Mouse (Mus musculus) intestine, embryonic 15.5 days (tissue): Measurements from ENCODE around the gene Zbtb5. TPM values are rescaled to one million over a fixed set of nuclear protein-coding genes. Genes with fewer than 3 reads are reported as not detected.
"Not testable (repeated sequence)": the region's sequence is repeated elsewhere in the genome, so short reads cannot be mapped to it uniquely, and the experiment has no call there.

Source experiments
- ATAC-seq: fragments of 200-750 bp; cut with Nextera tagmentation; 2 replicates; pipeline ENCODE4 v1.8.0; 2017; ENCODE audit warnings: moderate TSS enrichment, moderate library complexity
- H3K27ac ChIP-seq: fragments of 300-500 bp; sonication (generic); 2 replicates; pipeline ENCODE4 v1.5.1; 2015; ENCODE audit warnings: mild to moderate bottlenecking, inconsistent platforms
- H3K27me3 ChIP-seq: fragments of 300-500 bp; sonication (generic); replicated peaks from 2 replicates; pipeline ENCODE4 v1.6.1; 2015; ENCODE audit warnings: inconsistent platforms
- H3K36me3 ChIP-seq: fragments of 300-500 bp; sonication (generic); 2 replicates; pipeline ENCODE4 v1.6.1; 2015; ENCODE audit warnings: inconsistent platforms
- H3K4me1 ChIP-seq: fragments of 300-500 bp; sonication (generic); replicated peaks from 2 replicates; pipeline ENCODE4 v1.6.1; 2015; ENCODE audit warnings: inconsistent platforms
- H3K4me2 ChIP-seq: fragments of 300-500 bp; sonication (generic); replicated peaks from 2 replicates; pipeline ENCODE4 v1.6.1; 2015; ENCODE audit warnings: mild to moderate bottlenecking, inconsistent platforms
- H3K4me3 ChIP-seq: fragments of 300-500 bp; sonication (generic); replicated peaks from 2 replicates; pipeline ENCODE4 v1.5.1; 2015; ENCODE audit warnings: inconsistent platforms
- H3K9ac ChIP-seq: fragments of 300-500 bp; sonication (generic); 2 replicates; pipeline ENCODE4 v1.6.1; 2015; ENCODE audit warnings: inconsistent platforms
- H3K9me3 ChIP-seq: fragments of 300-500 bp; sonication (generic); 2 replicates; pipeline ENCODE4 v1.6.1; 2016; ENCODE audit warnings: inconsistent platforms
- WGBS: fragments of 180-500 bp; shearing (Covaris S2); methylation state at CpG from one replicate; pipeline ENCODE4 v1.1.7; 2015; 5-methylcytosine and 5-hydroxymethylcytosine counted together
- polyA plus RNA-seq: library from polyadenylated mRNA; unstranded; fragments of >200 nt; fragmentation: Nextera tagmentation; extraction: Ambion mirVana; gene quantifications from 2 replicates; pipeline ENCODE4 v1.2.1, GENCODE M21; 2015

The Zbtb5 gene
- polyA plus RNA-seq, 1 experiment from 2014 or later, result 16.5 TPM

DNA sequence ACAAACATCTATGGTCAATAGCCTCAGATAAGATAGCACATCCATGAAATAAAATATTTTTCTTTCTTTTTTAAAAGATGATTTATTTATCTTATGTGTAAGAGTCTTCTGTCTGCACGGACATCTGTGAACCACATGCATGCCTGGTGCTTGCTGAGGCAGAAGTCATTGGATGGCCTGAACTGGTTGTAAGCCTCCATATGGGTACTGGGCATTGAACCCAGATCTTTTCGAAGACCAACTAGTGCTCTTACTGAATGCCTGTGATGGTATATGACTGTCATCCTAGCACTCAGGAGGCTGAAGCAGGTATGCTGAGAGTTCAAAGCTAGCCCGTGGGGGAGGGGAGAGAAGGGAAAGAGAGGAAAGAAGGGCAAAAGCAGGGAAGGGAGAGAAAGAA is 14.1 kb downstream of the Zbtb5 start:
- no peak for ATAC-seq
- WGBS, result 72% methylated on average over 3 of the region's 3 CpGs
- H3K4me1 ChIP-seq, result no peaks in the 10 kb centered on the region

DNA sequence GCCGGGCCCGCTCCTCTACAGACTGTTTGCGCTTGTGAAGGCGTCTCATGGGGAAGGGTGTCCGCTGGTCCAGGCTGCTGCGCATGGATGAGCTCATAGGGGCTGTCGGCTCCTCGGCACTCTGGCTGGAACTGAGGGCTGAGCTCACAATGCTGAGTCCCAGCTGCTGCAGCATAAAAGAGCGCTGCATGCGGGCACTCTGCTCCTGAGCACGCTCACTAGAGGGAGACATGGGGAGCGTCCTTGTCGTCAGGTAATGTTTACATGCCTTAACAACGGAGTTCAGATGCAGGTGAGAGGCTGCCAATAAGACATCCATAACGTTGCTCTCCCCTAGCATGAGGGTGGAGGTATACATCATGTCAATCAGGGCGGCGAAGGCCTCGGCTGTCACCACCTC is 17.4 kb downstream of the Zbtb5 start:
- H3K4me1 ChIP-seq, result no peaks in the 10 kb centered on the region
- H3K36me3 ChIP-seq, result peaks cover 16% of the 10 kb centered on the region; the same call in 1 of the 2 replicates
- H3K9ac ChIP-seq, result no peak overlapping the region
- no peak overlapping the region for H3K4me3 ChIP-seq
- no peak overlapping the region for H3K4me2 ChIP-seq
- H3K9me3 ChIP-seq, result no peaks in the 10 kb centered on the region
- H3K27ac ChIP-seq, result no peak overlapping the region
- H3K27me3 ChIP-seq, result no peaks in the 10 kb centered on the region
- WGBS, result 82% methylated on average over 18 of the region's 18 CpGs
- ATAC-seq, result no peak

More for the DNA sequence above, 14.1 kb downstream of the Zbtb5 start:
- no peak overlapping the region for H3K4me2 ChIP-seq
- H3K9ac ChIP-seq, result no peak overlapping the region
- H3K36me3 ChIP-seq, result peaks cover 5% of the 10 kb centered on the region; the same call in 1 of the 2 replicates
- no peak overlapping the region for H3K4me3 ChIP-seq
- H3K27me3 ChIP-seq, result no peaks in the 10 kb centered on the region
- no peak overlapping the region for H3K27ac ChIP-seq
- no peaks in the 10 kb centered on the region for H3K9me3 ChIP-seq

DNA sequence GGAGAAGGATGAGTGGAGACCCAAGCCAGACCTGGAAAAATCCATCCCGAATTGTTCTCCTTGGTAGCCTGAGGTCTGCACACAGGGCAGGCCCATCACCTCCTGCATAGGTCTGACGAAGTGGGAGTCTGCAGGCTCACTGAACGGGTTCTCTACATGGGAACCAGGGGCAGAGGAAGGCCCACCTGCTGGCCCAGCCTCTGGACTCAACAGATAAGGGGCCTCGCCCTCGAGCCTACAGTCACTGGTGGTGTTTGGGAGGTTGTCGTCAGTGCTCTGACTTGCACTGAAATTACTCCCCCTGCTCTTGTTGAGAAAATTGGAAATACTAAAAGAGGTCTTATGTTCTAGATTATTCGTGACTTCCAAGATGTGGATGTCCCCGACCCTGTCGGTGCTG is 18.4 kb downstream of the Zbtb5 start:
- peaks cover 24% of the 10 kb centered on the region for H3K36me3 ChIP-seq
- H3K27ac ChIP-seq, result no peak overlapping the region
- H3K4me2 ChIP-seq, result no peak overlapping the region
- ATAC-seq, result peak; percentile 36; the same call in 1 of the 2 replicates
- WGBS, result 83% methylated on average over 9 of the region's 9 CpGs
- H3K27me3 ChIP-seq, result no peaks in the 10 kb centered on the region
- H3K4me1 ChIP-seq, result no peaks in the 10 kb centered on the region
- H3K9ac ChIP-seq, result no peak overlapping the region
- no peak overlapping the region for H3K4me3 ChIP-seq
- no peaks in the 10 kb centered on the region for H3K9me3 ChIP-seq

DNA sequence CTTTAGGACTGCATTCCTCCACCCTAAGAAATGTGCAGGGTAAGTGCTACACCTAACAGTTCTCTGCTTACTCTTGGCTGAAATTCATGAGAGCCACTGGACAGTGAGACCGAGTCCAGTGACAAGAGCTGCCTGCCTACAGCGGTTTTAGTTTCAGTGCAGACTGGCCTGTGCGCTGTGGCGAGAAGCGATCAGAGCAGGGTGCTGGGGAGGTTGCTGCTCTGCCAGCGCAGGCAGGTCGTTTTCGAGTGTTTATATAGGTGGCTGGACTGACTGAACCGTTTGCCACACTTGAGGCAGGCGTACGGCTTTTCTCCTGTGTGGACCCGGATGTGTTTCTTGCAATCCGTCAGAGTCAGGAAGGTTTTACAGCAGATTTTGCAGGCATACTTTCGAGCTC is 19.0 kb downstream of the Zbtb5 start:
- H3K4me3 ChIP-seq, H3K9ac ChIP-seq, H3K4me1 ChIP-seq, ATAC-seq, H3K4me2 ChIP-seq, H3K9me3 ChIP-seq, H3K27ac ChIP-seq, H3K27me3 ChIP-seq: not testable (repeated sequence)
- peaks cover 24% of the 10 kb centered on the region for H3K36me3 ChIP-seq
- WGBS, result 78% methylated on average over 14 of the region's 14 CpGs

DNA sequence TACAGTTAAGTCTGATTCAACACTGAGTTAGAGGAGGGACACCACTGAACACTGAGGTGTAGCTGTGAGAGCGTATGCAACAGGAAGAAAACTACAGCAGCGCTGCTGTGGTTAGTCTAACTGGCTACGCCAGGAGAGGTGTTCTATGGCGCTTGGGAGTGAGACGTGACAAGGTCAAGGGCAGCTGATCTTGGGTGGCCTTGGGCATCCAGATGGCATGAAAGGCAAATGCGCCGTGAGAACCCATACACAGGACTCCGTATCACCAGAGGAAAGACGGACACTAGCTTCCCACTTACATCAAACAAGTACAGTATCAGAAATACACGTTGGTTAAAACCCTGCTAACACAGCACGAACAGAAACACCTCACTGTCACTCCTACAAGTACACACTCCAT is 19.9 kb downstream of the Zbtb5 start:
- H3K9ac ChIP-seq, H3K4me1 ChIP-seq, H3K9me3 ChIP-seq, ATAC-seq, H3K27ac ChIP-seq, H3K4me2 ChIP-seq, H3K27me3 ChIP-seq, H3K4me3 ChIP-seq: not testable (repeated sequence)
- WGBS, result 90% methylated on average over 11 of the region's 11 CpGs
- peaks cover 27% of the 10 kb centered on the region for H3K36me3 ChIP-seq

DNA sequence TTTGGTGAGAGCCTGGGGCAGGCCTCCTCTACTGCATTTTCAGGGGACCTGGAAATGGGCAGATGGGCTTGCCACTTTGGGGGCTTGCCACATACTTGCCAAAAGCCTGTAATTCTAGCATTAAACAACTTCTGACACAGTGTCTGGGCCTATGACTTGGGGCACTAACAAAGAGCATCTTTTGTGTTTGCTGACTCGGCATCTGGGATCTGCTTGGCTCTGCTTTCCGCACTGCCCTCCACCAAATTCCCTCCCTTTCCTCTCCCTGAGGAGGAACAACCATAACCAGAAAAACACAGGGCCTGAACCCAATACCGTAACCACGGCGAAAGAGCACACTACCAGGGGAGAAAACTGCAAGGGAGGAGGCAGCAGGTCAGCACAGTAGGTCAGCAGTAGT is 21.7 kb downstream of the Zbtb5 start:
- WGBS, result 95% methylated on average over 5 of the region's 5 CpGs
- ATAC-seq, result no peak
- no peak overlapping the region for H3K9ac ChIP-seq
- no peak overlapping the region for H3K4me2 ChIP-seq
- H3K4me3 ChIP-seq, result no peak overlapping the region
- H3K36me3 ChIP-seq, result peaks cover 36% of the 10 kb centered on the region
- no peaks in the 10 kb centered on the region for H3K9me3 ChIP-seq
- H3K27me3 ChIP-seq, result no peaks in the 10 kb centered on the region
- H3K27ac ChIP-seq, result no peak overlapping the region
- no peaks in the 10 kb centered on the region for H3K4me1 ChIP-seq

DNA sequence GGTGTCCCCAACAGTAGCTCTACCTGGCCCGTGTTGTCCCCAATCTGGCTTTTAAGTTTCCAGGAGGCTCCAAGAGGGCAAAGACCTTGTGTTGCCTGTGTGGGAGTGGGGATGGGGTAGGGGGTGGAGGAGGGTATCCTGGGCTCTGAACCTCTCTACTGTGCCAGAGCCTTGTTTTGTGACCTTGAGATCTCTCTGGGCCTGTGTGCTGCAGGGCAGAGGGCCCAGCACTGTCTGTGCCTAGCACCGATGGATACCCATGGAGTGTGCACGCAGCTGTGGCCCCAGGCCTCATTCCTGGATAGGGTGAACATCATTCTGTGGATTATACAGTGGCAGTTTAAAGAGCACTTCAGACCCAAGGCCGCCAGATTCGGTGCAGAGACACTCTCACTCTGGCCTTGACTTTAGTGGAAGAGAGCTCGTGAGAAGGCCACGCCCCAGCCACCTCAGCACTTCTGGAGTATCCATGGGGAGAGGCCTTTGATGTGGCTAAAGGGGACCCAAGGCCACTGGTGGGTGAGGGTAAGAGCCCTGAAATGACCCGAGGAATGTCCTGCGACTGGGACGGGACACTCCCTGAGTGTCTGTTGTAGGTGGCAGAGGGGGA is 29.0 kb downstream of the Zbtb5 start:
- H3K27ac ChIP-seq, result peak overlapping the region; percentile 44; the same call in 1 of the 2 replicates
- H3K4me3 ChIP-seq, result no peak overlapping the region
- WGBS, result 64% methylated on average over 10 of the region's 10 CpGs
- no peak overlapping the region for H3K9ac ChIP-seq
- ATAC-seq, result 0 out of 2 replicates have a peak, but pooled peaks have one; percentile 9
- H3K4me2 ChIP-seq, result peak overlapping the region; percentile 92
- H3K9me3 ChIP-seq, result no peaks in the 10 kb centered on the region
- peaks cover 23% of the 10 kb centered on the region for H3K4me1 ChIP-seq
- no peaks in the 10 kb centered on the region for H3K27me3 ChIP-seq
- peaks cover 16% of the 10 kb centered on the region for H3K36me3 ChIP-seq

DNA sequence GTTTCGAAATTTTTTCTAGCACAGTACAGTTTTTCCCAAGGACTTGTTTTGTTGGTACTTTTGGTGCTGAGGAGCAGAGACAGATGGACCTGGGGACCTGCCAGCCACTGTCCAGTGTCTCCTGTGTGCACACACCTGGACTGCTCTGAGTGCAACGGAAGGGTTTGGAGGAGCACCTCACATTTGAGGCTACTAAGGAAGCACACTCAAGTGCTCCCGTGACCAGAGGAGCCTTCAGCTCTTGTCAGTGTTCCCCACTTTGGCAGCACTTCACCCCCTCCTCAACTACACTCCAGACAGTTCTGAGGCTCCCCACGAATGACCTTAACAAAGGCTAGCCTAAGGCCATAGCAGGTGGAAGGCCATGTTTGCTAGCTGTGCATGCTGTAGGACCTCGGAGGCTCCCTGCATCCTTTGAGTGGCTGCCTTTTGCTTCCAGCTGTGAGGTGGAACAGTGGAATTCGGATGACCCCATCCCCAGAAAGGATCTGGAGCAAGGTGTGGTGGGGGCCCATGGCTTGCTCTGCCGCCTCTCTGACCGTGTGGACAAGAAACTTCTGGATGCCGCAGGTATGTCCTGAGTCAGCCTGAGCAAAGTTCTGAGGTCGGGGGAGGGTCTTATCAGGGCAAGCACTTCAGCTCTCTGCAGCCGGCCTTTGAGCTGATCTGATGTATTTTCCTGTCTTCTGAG is 29.6 kb downstream of the Zbtb5 start:
- peaks cover 16% of the 10 kb centered on the region for H3K36me3 ChIP-seq
- peak overlapping the region; percentile 92 for H3K4me2 ChIP-seq
- H3K27me3 ChIP-seq, result no peaks in the 10 kb centered on the region
- WGBS, result 61% methylated on average over 11 of the region's 11 CpGs
- H3K4me3 ChIP-seq, result peak overlapping the region; percentile 81
- H3K9ac ChIP-seq, result no peak overlapping the region
- 0 out of 2 replicates have a peak, but pooled peaks have one; percentile 11 for ATAC-seq
- 0 out of 2 replicates have a peak overlapping the region, but pooled peaks have one; percentile 44 for H3K27ac ChIP-seq
- peaks cover 23% of the 10 kb centered on the region for H3K4me1 ChIP-seq
- H3K9me3 ChIP-seq, result no peaks in the 10 kb centered on the region

DNA sequence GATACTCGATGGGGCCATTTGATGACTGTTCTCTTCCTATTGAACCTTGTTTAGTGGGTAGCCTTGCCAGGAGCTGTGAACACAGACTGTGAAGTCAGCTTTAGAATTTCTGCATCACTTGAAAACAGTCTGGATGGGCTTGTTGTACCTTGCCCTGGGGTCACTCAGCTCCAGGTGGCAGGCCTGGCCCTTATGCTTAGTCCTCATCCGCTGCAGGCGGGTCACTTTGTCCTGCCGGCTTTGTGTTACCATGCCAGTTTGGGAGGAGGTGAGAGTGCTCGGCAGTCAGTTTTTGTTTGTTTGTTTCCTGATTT is 30.3 kb downstream of the Zbtb5 start:
- Histone ChIP-seq H3K27ac (peak overlapping the region; percentile 89), H3K4me3 (peak overlapping the region; percentile 81), H3K4me1 (peaks cover 23% of the 10 kb centered on the region), H3K36me3 (peaks cover 12% of the 10 kb centered on the region), H3K9me3 (no peaks in the 10 kb centered on the region), H3K27me3 (no peaks in the 10 kb centered on the region), H3K4me2 (peak overlapping the region; percentile 92), H3K9ac (peak overlapping the region; percentile 92)
- 31% methylated on average over 5 of the region's 5 CpGs for WGBS
- ATAC-seq, result peak; percentile 3; the same call in 1 of the 2 replicates

DNA sequence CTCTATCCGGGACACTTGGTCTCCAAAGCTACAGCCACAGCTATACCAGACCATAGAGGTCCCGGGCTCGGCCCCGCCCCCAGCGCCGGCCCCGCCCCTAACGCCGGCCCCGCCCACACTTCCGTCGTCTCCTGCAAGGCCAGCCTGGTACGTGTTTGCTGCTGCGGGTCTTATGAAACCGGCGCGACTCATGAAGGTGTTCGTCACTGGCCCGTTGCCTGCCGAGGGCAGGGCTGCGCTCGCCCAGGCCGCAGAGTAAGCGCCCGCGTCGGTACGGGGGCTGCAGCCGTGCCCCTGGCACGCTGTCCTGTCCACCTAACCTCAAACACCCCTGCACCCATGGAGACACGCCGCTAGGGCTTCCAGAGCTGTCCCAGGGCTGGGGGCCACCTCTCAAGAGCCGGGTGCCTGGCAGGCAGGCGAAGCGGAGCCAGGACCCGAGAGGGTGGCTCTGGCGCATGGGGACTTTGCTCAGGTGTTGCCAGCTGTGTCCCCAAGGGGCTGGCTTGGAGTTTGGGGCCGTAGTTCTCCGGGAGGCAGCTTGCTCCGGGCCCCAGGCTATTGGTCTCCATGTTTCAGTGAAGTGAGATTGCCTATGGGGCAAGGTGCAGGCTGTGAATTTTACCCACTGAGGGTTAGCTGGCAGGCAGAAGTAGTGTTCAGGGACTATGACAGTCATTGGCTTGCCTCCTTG is 30.8 kb downstream of the Zbtb5 start, which contains the start of gene Grhpr:
Grhpr (plus strand) TSS at position 116 of the 694 bp plus-strand sequence.
- ATAC-seq, result peak; percentile 96
- Histone ChIP-seq H3K36me3 (peaks cover 7% of the 10 kb centered on the region), H3K4me3 (peak within 1 kb of the TSS; percentile 81), H3K4me1 (peaks cover 23% of the 10 kb centered on the region), H3K27ac (peak within 1 kb of the TSS; percentile 89), H3K9me3 (no peaks in the 10 kb centered on the region), H3K27me3 (no peaks in the 10 kb centered on the region), H3K9ac (peak within 1 kb of the TSS; percentile 92), H3K4me2 (peak within 1 kb of the TSS; percentile 92)
- under 1% methylated on average over 40 of the region's 40 CpGs for WGBS

DNA sequence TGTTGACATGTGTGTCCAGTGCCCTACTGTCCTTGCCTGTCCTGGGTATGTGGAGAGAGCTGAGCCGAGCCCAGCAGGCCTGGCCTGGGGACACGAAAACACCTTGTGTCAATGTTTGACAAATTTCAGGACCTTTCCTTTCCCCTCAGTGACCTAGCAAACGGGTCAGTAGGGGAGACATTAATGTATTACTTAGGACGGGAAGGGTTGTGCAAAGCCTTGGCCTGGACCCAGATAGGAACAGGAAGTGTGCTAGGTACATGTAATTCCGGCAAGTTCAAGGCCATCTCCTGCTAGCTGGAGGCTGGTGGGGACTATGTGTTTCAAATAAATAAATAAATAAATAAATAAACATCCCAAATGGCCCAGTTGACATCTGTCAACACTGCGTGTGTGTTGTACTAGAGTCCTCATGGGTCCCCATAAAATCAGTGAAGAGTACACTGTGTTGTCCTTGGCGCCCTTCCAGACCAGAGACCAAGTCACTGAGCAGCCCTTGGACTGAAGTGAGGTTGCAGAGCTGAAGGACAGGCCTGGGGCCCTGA is 32.3 kb downstream of the Zbtb5 start:
- ATAC-seq, result no peak

DNA sequence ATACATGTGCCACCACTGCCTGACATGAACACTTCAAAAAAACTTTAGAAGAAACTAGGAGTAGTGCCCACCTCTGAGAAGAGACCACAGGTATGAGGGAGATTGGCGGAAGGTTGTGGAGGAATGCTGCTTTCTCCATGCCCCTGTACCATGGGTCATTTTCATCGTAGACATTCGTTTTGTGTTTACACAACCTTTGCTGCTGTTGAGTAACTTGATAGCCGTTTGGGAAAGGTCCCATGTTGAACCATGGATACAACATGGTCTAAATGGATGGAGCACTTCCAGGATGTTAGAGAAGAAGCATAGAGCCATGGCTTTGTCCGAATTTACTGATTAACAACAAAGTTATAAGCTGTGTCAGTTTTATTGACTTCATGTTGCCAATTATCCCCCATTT is 34.0 kb downstream of the Zbtb5 start:
- H3K4me2 ChIP-seq, result no peak overlapping the region
- no peaks in the 10 kb centered on the region for H3K36me3 ChIP-seq
- H3K4me1 ChIP-seq, result peaks cover 20% of the 10 kb centered on the region
- H3K27ac ChIP-seq, result no peak overlapping the region
- WGBS, result 64% methylated on average over 5 of the region's 5 CpGs
- no peak overlapping the region for H3K9ac ChIP-seq
- no peak overlapping the region for H3K4me3 ChIP-seq
- no peak for ATAC-seq
- H3K27me3 ChIP-seq, result no peaks in the 10 kb centered on the region
- no peaks in the 10 kb centered on the region for H3K9me3 ChIP-seq

More for the DNA sequence above, 32.3 kb downstream of the Zbtb5 start:
- peaks cover 4% of the 10 kb centered on the region for H3K36me3 ChIP-seq
- no peak overlapping the region for H3K4me2 ChIP-seq
- peaks cover 23% of the 10 kb centered on the region for H3K4me1 ChIP-seq
- no peak overlapping the region for H3K4me3 ChIP-seq
- H3K27ac ChIP-seq, result no peak overlapping the region
- no peaks in the 10 kb centered on the region for H3K27me3 ChIP-seq
- no peaks in the 10 kb centered on the region for H3K9me3 ChIP-seq
- H3K9ac ChIP-seq, result no peak overlapping the region
- WGBS, result 61% methylated on average over 7 of the region's 7 CpGs
